Mouse (Mus musculus) spleen, embryonic (tissue): Measurements from ENCODE around the gene 2610528A11Rik.

Experiments
- CTCF ChIA-PET: fragments of 350-600 bp; sonication (Branson Sonifier 250); formaldehyde crosslinking; loops from one replicate; lab custom pipeline; 2022; lab: Charles Lee

Gene 2610528A11Rik

DNA sequence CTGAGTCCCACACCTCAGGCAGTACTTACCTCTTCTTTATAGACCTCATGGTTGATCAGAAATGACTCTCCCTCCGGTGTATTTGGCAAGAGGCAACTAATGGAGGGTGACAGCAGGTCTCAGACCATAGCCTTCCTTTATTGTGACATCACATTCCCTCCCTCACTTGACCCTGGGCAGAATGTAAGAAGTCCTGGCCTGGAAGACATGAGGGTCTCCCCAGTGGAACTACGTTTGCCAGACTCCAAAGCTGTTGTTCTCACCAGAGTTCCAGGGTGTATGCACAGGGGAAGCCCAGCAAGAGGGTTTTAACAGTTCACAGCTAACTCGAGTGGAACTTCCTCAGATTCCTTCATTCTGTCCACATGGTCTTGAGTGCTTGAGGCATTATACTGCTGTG, at the start of gene 2610528A11Rik:
2610528A11Rik (minus strand) TSS at position 101 of the 400 bp plus-strand sequence.
- CTCF ChIA-PET = no interaction called here

DNA sequence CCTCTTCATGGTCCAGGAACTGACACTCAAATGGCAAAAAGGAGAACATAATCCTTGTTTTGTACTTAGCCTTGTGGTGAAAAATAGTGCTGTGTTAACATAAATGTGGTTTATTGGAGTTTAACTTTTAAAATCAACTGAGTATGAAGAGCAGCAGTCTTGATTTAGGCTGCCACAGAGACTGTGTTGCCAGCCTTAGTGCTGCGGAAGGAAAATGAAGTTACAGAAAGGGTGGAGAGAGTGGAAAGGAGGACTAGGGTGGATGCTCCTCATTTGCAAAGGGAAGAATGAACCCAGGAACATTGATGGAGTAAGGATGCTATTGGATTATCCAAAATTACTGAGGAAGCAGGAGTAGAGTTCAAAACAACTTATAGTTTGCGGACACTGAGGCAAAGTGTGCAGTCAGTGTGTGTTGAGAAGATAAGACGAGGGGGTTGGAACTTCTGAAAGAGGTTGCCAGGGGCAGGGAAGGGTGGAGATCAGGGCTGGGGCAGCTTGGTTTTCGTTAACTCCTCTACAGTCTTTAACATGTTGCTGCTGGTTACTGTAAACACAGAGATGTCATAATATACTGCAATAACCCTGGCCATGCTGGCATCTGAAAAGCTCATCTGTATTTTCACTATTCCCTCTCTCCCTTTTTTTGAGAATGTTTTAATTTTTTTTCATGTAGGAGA, 49.6 kb upstream of the 2610528A11Rik start:
- CTCF ChIA-PET = no interaction called here

GRCm38 (mm10) chr14:37154391-37154790, 40.6 kb upstream of the 2610528A11Rik start:
- CTCF ChIA-PET = no interaction called here

GRCm38 (mm10) chr14:37139051-37139710, 25.4 kb upstream of the 2610528A11Rik start:
- CTCF ChIA-PET = no interaction called here

DNA sequence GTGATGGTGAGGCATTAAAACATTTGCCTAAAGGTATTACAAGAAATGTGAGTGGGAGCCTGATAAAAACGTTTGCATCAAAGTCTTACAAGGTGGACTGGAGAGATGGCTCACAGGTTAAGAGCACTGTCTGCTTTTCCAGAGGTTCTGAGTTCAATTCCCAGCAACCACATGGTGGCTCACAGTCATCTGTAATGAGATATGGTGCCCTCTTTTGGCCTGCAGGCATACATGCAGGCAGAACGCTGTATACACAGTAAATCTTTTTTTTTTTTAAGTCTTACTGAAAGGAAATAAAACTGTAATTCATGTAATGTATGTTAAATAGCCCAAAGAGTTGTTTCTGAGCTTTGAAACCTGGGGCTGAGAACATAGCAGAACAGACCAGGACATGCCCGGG, 23.8 kb upstream of the 2610528A11Rik start:
- CTCF ChIA-PET = interaction anchor here (0.7 kb wide), 1 partner anchor 228 kb away, joined by 4 read pairs; no protein-coding TSS in a partner anchor

- CTCF ChIA-PET = no interaction called here
Observed at GRCm38 (mm10) chr14:37136110-37136509, 22.3 kb upstream of the 2610528A11Rik start.

GRCm38 (mm10) chr14:37135671-37136070, 21.8 kb upstream of the 2610528A11Rik start:
- CTCF ChIA-PET = no interaction called here

- CTCF ChIA-PET = no interaction called here
Observed at GRCm38 (mm10) chr14:37135127-37135593, 21.3 kb upstream of the 2610528A11Rik start, which contains the start of gene Ghitm. TSS of gene Ghitm (minus strand) at chr14:37135272.

DNA sequence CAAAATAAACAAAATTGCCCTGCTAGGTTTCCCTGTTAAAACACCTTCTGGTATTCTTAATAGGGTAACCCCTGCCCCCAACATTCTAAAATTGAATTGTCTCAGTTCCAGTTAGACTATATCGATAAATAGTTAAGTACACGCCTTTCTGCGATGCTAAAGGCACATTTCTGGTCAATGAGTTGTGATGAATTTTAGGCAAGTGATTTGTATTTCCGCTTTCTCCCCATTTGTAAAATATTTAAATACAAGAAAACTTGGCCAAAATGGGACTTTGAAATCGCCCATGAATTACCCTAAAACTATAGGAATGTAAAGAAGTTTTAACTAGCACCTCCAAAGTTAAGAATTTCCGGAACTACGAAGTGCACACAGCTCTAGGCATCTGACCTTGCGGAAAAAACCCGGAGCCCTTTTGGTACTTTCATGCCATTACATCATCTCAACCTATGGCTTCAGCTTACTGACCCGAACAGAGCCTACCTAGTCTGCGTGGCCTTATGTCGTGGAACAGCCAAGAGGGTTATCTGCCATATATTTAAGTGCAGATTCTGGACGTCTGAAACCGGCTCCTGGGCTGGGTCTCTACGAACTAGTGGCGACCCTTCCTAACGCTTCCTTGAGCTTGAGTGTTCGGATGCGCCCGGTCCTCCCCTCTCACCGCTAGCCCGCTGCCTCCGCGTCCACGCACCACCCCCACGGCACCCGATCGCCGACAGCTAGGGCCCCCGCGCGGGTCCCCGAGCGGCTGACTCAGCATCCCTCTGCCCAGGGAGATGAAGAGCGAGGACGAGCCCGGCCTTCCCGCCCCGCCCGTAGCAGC, 20.7 kb upstream of the 2610528A11Rik start:
- CTCF ChIA-PET = no interaction called here

DNA sequence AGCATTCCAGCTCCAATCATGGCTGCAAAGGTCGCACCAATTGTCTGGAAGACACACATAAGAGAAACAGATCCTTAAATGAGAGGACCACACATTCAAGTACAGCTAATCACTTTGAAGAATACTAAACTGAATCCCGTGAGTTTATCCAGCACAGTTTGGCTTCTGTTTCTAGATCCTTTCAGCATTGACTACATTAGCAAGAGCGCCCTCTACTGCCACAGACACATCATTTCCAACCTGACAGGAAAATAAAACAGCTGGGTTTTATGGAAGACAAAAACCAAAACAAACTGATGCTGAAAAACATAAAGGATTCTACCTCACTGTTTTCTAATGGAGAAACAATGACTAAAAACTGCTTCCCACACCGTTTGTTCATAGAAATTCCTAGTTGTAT, 13.8 kb upstream of the 2610528A11Rik start:
- CTCF ChIA-PET = no interaction called here

DNA sequence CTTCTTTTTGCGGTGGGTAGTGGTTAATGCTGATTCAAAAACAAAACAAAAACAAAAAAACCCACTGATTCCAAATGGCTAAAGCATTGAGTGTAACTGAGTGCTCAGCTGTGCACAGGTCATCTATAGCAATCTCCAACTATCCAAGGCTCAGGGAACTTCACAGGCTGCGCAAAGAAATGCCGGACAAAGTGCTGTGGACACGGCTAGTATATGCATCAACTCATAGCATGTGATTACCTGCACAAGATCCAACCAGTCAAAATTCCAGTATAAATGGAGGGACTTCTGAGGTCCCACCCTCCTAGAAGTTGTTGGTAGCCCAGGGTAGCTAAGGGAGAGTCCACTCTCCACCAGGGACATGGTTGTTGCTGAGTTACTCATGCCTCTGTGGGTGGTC, 5.4 kb upstream of the 2610528A11Rik start:
- CTCF ChIA-PET = no interaction called here

DNA sequence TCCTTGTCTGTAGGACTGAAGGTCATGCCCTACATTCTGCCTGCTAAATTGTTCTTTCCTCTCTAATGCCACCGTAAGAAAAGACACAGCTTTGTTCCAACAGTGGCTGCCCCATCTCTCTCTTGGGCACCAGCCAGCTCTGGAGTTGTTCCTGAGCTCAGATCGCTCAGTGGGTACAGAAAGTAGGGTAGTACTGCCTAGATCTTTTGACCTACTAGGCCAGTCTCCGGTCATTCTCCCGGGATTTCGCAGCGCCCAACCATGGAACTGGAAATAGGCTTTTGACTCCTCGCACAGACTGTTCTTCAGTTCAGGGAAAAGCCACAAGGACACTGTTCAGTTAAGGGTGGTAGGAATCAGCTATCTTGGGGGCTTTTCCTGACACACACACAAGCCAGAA, 891 bp downstream of the 2610528A11Rik start:
- CTCF ChIA-PET = no interaction called here

DNA sequence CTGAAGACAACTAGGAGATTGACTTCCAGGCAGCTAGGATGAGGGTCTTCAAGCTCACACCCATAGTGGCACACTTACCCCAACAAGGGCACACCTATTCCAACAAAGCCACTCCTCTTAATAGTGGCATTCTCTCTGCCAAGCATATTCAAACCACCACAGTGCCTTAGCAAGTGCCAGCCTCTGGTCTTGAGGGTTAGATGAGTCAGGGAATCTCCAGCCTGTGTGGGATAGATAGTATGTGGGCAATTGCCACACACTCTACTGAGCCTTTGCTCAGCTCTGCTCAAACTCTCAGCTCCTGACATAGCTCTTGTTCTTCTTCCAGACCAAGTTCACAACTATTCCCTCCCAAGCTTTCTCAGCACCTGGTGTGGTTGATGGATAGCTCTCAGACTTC, 2.5 kb downstream of the 2610528A11Rik start:
- CTCF ChIA-PET = no interaction called here

DNA sequence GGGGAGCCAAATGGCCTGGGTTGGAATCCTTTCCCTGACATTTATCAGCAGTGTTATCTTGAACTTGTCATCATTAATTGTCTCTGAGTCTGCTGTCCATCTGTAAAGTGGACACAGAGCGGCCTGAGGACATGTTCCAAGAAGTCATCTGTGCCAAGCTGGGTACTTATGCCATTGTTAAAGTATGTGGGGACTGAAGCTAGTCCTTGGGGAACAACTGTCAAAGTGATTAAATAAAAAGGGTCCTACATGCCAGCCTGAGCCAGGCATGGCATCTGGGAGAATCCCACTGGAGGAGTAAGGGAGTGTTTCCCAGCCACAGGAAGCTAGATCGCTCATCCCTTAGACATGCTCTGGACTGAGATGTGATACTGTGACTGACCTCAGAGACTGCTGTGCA, 3.4 kb downstream of the 2610528A11Rik start:
- CTCF ChIA-PET = no interaction called here

DNA sequence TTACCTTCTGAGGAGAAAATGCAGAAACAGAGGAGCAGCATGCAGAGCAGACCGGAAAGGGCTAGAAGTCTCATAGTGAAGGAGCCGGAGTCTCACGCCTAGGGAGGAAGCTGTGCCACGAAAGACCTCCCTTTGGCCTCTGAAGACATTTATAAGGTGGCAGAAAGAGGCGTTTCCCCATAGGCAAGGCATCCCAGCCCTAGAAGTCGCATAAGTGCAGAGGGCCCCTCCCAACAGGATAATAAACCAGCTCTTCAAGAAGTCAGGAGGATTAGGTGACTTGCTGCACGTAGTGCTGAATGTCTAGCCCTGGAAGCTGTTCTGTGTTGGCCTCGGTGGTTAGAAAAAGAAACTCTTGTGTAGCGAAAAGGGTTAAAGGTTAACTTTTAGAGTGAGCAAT, 3.8 kb downstream of the 2610528A11Rik start:
- CTCF ChIA-PET = no interaction called here

DNA sequence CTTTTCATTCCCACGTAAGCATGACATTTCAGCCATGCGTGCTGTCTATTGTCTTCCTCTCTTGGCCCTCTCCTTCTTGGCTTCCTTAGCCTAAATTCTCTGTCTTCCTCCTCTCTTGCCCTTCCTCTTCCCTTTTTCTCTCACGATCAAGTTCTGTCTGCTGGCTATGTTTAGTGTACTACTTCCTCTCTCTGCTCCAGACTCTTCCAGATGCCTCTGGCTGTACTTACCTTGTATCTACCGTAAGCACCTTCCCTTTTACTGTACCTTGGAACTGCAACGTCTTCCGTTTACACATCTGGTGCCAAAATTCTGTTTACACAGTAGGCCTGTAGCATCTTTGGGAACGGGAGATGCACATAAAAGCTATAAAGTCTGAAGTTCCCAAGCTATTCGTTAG, 4.4 kb downstream of the 2610528A11Rik start:
- CTCF ChIA-PET = no interaction called here

DNA sequence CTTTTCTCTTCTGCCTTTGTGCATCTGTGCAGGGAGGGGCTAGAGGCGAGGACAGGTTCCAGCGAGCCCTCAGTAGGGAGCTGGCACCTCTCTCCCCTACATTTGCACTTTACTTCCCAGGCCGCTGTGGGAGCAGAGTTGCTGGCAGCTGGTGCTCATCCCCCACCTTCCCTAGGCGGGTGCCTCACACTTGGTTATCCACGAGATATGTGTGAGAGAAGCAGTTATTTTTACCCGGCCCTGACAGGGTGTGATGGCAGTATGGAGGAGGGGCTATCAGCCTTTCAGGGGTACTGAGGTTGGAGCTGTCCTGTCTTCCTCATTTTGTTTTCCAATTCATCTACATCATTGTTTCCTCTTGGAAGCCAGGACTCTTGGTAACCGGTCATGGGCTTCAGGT, 8.0 kb downstream of the 2610528A11Rik start:
- CTCF ChIA-PET = no interaction called here

- CTCF ChIA-PET = no interaction called here
Observed at GRCm38 (mm10) chr14:37104747-37105146, 9.1 kb downstream of the 2610528A11Rik start.

DNA sequence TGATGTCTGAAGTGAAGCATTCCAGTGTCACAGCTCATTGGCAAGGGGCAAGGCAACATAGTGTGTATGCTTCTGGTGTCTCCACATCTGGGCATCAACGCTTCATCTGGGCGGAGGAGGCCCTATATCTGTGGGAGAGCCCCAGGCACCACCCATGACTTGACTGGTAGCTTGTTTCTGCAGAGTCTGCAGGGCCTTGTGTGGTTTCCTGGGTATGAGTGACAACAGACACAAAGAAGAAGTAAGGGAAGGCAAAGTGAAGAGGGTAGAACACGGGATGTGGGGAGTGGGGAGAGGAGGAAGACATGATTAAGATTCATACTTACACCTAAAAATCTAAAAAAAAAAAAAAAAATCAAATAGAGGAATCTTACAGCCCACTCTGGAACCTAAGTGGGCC, 11.3 kb downstream of the 2610528A11Rik start:
- CTCF ChIA-PET = no interaction called here

DNA sequence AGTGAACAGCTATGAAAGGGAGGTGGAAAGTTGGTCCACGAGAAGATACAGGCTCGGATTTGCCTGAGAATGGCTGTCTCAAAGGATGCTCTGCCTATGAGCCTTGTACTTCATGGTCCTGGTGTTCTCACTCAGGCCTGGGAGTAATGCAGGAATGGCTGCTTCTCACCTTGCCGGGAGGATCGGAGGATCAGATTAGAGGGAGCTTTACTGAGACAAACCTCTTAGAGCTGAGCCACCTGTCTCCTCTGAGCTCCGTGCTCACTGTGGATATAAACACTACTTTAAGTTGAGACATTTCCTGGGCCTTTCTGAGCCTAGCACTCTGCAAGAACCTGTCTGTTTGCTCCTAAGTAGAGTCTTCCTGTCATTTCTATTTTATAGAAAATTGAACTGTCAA, 12.3 kb downstream of the 2610528A11Rik start:
- CTCF ChIA-PET = no interaction called here

DNA sequence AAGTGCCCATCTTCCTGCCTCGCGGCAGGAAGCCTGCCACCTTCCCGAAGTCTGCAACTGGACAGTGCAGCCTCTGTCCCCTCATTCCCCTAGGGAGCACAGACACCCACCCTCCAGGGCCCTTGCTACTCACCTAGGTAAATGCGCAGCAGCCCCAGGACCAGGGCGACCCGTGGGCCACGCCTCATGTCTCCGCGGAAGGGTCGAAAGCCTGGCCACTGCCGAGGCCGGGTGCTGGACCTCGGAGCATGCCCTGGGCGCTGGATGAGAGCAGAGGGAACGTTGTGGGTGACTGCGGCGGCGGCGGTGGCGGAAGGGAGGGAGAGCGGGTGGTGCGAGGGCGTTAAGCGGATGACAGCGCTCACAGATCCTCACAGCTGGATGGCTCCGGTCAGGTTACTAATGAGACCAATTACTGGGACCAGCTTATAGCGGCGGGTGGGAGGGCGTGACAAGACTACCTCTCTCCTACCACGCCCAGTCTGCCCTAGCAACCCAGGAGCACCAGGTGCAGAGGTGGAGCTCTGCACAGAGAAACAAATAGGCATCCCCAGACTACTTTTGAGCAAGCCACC, 15.8 kb downstream of the 2610528A11Rik start, which contains the start of gene Cdhr1:
Cdhr1 (minus strand) TSS at position 392 of the 575 bp plus-strand sequence.
- CTCF ChIA-PET = no interaction called here

GRCm38 (mm10) chr14:37095556-37095955, 18.3 kb downstream of the 2610528A11Rik start:
- CTCF ChIA-PET = no interaction called here
